Comparison of ENCODE assay signal across 14 mouse cellular contexts in the genomic region with DNA sequence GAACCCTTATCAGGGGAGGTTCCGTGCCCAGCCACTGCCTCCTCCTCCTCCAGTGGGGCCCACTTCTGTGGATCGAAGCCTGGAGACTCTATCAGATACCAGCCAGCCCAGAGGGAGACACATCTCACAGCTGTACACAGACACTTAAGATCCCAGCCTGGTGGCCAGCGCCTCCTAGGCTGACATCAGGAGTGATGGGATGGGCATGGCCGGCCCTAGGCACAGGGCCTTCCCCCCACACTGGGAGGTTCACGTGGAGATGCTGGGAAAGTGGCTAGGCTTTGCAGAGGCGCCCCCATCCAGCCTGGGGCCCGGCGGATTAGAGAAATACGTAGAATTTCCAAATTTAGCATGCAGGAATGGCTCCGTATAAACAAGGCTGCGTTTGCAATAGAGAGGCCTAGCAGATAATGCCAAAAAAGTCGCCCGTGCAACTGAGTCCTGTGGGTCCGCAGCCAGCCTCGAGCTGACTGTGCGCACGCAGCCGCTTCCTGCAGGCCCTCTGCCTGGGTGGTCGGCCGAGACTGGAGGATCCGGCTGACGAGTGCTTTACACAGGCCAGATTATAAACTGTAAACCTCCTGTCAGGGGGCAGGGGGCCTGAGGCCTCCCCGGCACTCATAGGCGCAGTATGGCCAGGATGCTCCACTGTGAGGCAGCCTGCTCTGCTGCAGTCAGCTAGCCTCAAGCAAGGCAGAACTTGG.
DNase-seq lines count a peak whose midpoint lies in the region; ATAC-seq and TF ChIP-seq lines count a peak whose summit lies in the region.
"Had no signal": no experiment of that assay in that cellular context is flagged by ENCODE, and none has a peak within 500 bp of the region (broad histone marks: within the 10 kb centered on the region; RNA-seq: fewer than 3 reads in every experiment).

No protein-coding gene starts in this region.

- 22% methylated on average over 24 of the region's 24 CpGs for WGBS in heart, embryonic 14.5 days
- 34% methylated on average over 24 of the region's 24 CpGs for whole genome bisulfite sequencing in lung, postnatal 0 days
- 54% methylated on average over 24 of the region's 24 CpGs for WGBS in lung, adult 2 months
- 39% methylated on average over 24 of the region's 24 CpGs for WGBS in limb, embryonic 13.5 days
- WGBS in stomach, embryonic 16.5 days, result 27% methylated on average over 24 of the region's 24 CpGs
- 61% methylated on average over 24 of the region's 24 CpGs for WGBS in midbrain, embryonic 11.5 days

- peaks cover 39% of the 10 kb centered on the region for H3K27me3 ChIP-seq in heart, embryonic 14.5 days (ENCODE audit: control insufficient read depth, insufficient read depth, low read length)
- H3K27me3 ChIP-seq in lung, postnatal 0 days (replicated peaks; ENCODE audit: insufficient read depth, low read length), result no peaks in the 10 kb centered on the region
- H3K27me3 ChIP-seq in limb, embryonic 13.5 days, result peaks cover 25% of the 10 kb centered on the region
- no peaks in the 10 kb centered on the region for H3K27me3 ChIP-seq in stomach, embryonic 16.5 days (ENCODE audit: control insufficient read depth, insufficient read depth, low read length)
- no peaks in the 10 kb centered on the region for H3K27me3 ChIP-seq in midbrain, embryonic 11.5 days (ENCODE audit: control insufficient read depth, insufficient read depth, low read length)

- H3K4me1 ChIP-seq in heart, embryonic 14.5 days (ENCODE audit: control insufficient read depth in 2 of 2, insufficient read depth in 2 of 2, low read length in 2 of 2), result peaks cover 12 to 13% of the 10 kb centered on the region in 2 experiments
- 0 out of 2 replicates have a peak, but pooled peaks cover 3% of the 10 kb centered on the region for H3K4me1 ChIP-seq in lung, postnatal 0 days (ENCODE audit: insufficient read depth, low read depth, low read length)
- H3K4me1 ChIP-seq in lung, adult 2 months (ENCODE audit: control insufficient read depth, insufficient read depth, low read length), result peaks cover 6% of the 10 kb centered on the region; the same call in 1 of the 2 replicates
- H3K4me1 ChIP-seq in limb, embryonic 13.5 days, result peaks cover 8% of the 10 kb centered on the region; the same call in 1 of the 2 replicates
- H3K4me1 ChIP-seq in stomach, embryonic 16.5 days (ENCODE audit: control insufficient read depth, insufficient read depth, low read length), result peaks cover 21% of the 10 kb centered on the region
- no peaks in the 10 kb centered on the region for H3K4me1 ChIP-seq in midbrain, embryonic 11.5 days (ENCODE audit: control insufficient read depth, insufficient read depth, low read length)
- H3K4me1 ChIP-seq: megakaryocyte, embryonic 14.5 days had no signal

- H3K36me3 ChIP-seq in heart, embryonic 14.5 days (ENCODE audit: control insufficient read depth, insufficient read depth, low read length), result no peaks in the 10 kb centered on the region
- H3K36me3 ChIP-seq in lung, postnatal 0 days (ENCODE audit: insufficient read depth, low read length), result no peaks in the 10 kb centered on the region
- H3K36me3 ChIP-seq in limb, embryonic 13.5 days, result no peaks in the 10 kb centered on the region
- no peaks in the 10 kb centered on the region for H3K36me3 ChIP-seq in stomach, embryonic 16.5 days (ENCODE audit: control insufficient read depth, insufficient read depth, low read length)
- no peaks in the 10 kb centered on the region for H3K36me3 ChIP-seq in midbrain, embryonic 11.5 days (ENCODE audit: control insufficient read depth, insufficient read depth, low read length)

- DNase-seq in heart, postnatal 25 days (ENCODE audit: low spot score), result no peak
- peak; percentile 35 for DNase-seq in lung, postnatal 0 days (ENCODE audit: low spot score)
- DNase-seq in lung, adult 2 months, result no peak
- no peak for DNase-seq in thymus, postnatal 0 days (ENCODE audit: low spot score)
- DNase-seq in midbrain, embryonic 11.5 days (ENCODE audit: low spot score, missing footprints), result no peak
- DNase-seq: adrenal gland, postnatal 10 days; cerebellum, adult 11-12 months; retina, postnatal 1 day had no signal

- H3K27ac ChIP-seq in heart, embryonic 14.5 days (replicated peaks in 1 of 2; ENCODE audit: control insufficient read depth in 1 of 2, insufficient read depth in 1 of 2, low read depth in 2 of 2, low read length in 2 of 2), result no peak overlapping the region
- H3K27ac ChIP-seq in lung, postnatal 0 days (ENCODE audit: low read length), result no peak overlapping the region
- H3K27ac ChIP-seq in limb, embryonic 13.5 days, result no peak overlapping the region
- H3K27ac ChIP-seq in stomach, embryonic 16.5 days (ENCODE audit: low read length), result peak overlapping the region; percentile 95
- H3K27ac ChIP-seq in midbrain, embryonic 11.5 days (ENCODE audit: low read depth, low read length), result no peak overlapping the region
- H3K27ac ChIP-seq: left cerebral cortex, adult 2 months had no signal

- no peak overlapping the region for H3K4me3 ChIP-seq in heart, embryonic 14.5 days (ENCODE audit: control insufficient read depth in 1 of 2, insufficient read depth in 1 of 2, low read depth in 1 of 2, low read length in 2 of 2)
- no peak overlapping the region for H3K4me3 ChIP-seq in lung, postnatal 0 days (ENCODE audit: low read depth, low read length)
- H3K4me3 ChIP-seq in lung, adult 2 months (replicated peaks; ENCODE audit: extremely low read depth, low read depth, low read length), result no peak overlapping the region
- no peak overlapping the region for H3K4me3 ChIP-seq in limb, embryonic 13.5 days
- H3K4me3 ChIP-seq in stomach, embryonic 16.5 days (replicated peaks; ENCODE audit: low read length), result no peak overlapping the region
- H3K4me3 ChIP-seq in midbrain, embryonic 11.5 days (ENCODE audit: low read depth, low read length), result no peak overlapping the region
- H3K4me3 ChIP-seq: left cerebral cortex, adult 2 months; megakaryocyte, embryonic 14.5 days had no signal

- no peak for TF ChIP-seq POLR2A in lung, adult 2 months (IDR thresholded peaks at IDR 0.05; ENCODE audit: borderline replicate concordance, extremely low read depth, low read depth, low read length)

- no peak for TF ChIP-seq EP300 in lung, postnatal 0 days (IDR thresholded peaks at IDR 0.05)

- no peaks in the 10 kb centered on the region for H3K9me3 ChIP-seq in heart, embryonic 14.5 days (ENCODE audit: control insufficient read depth, low read length)
- H3K9me3 ChIP-seq in lung, postnatal 0 days (ENCODE audit: low read length), result no peaks in the 10 kb centered on the region
- H3K9me3 ChIP-seq in limb, embryonic 13.5 days, result no peaks in the 10 kb centered on the region
- no peaks in the 10 kb centered on the region for H3K9me3 ChIP-seq in stomach, embryonic 16.5 days (replicated peaks; ENCODE audit: control insufficient read depth, low read length)
- H3K9me3 ChIP-seq in midbrain, embryonic 11.5 days (ENCODE audit: control insufficient read depth, low read length), result no peaks in the 10 kb centered on the region

- no peak; the same call in 1 of the 2 replicates for ATAC-seq in heart, embryonic 14.5 days (ENCODE audit: insufficient number of reproducible peaks, insufficient read depth, low FRiP score, low read depth)
- ATAC-seq in lung, postnatal 0 days, result peak; percentile 49
- no peak for ATAC-seq in limb, embryonic 13.5 days (ENCODE audit: low FRiP score, low read depth)
- ATAC-seq in stomach, embryonic 16.5 days (ENCODE audit: insufficient read depth, low FRiP score), result peak; percentile 91
- no peak for ATAC-seq in midbrain, embryonic 11.5 days (ENCODE audit: low FRiP score)
- ATAC-seq: hindbrain, embryonic 16.5 days had no signal

- intact Hi-C loops in heart, postnatal 25 days (cut with DNase I), result no loop called here

- TF ChIP-seq CTCF in lung, postnatal 0 days (IDR thresholded peaks at IDR 0.05), result peak; percentile 20; the same call in 1 of the 2 replicates
- no peak for TF ChIP-seq CTCF in lung, adult 2 months (IDR thresholded peaks at IDR 0.05; ENCODE audit: insufficient read depth, low read length)

- H3K4me2 ChIP-seq in heart, embryonic 14.5 days (ENCODE audit: low read length), result 0 out of 2 replicates have a peak overlapping the region, but pooled peaks have one; percentile 15
- no peak overlapping the region for H3K4me2 ChIP-seq in lung, postnatal 0 days (replicated peaks; ENCODE audit: low read depth, low read length)
- H3K4me2 ChIP-seq in limb, embryonic 13.5 days (replicated peaks), result no peak overlapping the region
- 0 out of 2 replicates have a peak overlapping the region, but pooled peaks have one; percentile 17 for H3K4me2 ChIP-seq in stomach, embryonic 16.5 days (ENCODE audit: low read depth, low read length)
- H3K4me2 ChIP-seq in midbrain, embryonic 11.5 days, result no peak overlapping the region

- H3K9ac ChIP-seq in heart, embryonic 14.5 days (ENCODE audit: low read length), result no peak overlapping the region
- H3K9ac ChIP-seq in lung, postnatal 0 days (replicated peaks; ENCODE audit: low read depth), result no peak overlapping the region
- 0 out of 2 replicates have a peak overlapping the region, but pooled peaks have one; percentile 5 for H3K9ac ChIP-seq in limb, embryonic 13.5 days
- peak overlapping the region; percentile 59 for H3K9ac ChIP-seq in stomach, embryonic 16.5 days (ENCODE audit: low read length)
- no peak overlapping the region for H3K9ac ChIP-seq in midbrain, embryonic 11.5 days (ENCODE audit: low read length)

Comparison
In these comparisons a context has a peak if more than half of its experiments do, and no peak if none do; other contexts are left out.
1. ATAC-seq: peak in lung, postnatal 0 days (single experiment) and stomach, embryonic 16.5 days (single experiment); none in heart, embryonic 14.5 days (single experiment), limb, embryonic 13.5 days (single experiment) and midbrain, embryonic 11.5 days (single experiment).
2. H3K4me2 ChIP-seq: peak in heart, embryonic 14.5 days (single experiment) and stomach, embryonic 16.5 days (single experiment); none in lung, postnatal 0 days (single experiment), limb, embryonic 13.5 days (single experiment) and midbrain, embryonic 11.5 days (single experiment).
3. H3K9ac ChIP-seq: peak in limb, embryonic 13.5 days (single experiment) and stomach, embryonic 16.5 days (single experiment); none in heart, embryonic 14.5 days (single experiment), lung, postnatal 0 days (single experiment) and midbrain, embryonic 11.5 days (single experiment).